Mouse (Mus musculus) cerebellum, postnatal 10 days (tissue): ENCODE measurements around the gene Usp49.
"Not testable (repeated sequence)": the region's sequence is repeated elsewhere in the genome, so short reads cannot be mapped to it uniquely, and the experiment has no call there.

Source experiments
- DNase-seq, 2 experiments: peaks; one replicate each; pipeline ENCODE4 v3.0.0; 2021; ENCODE audit warnings: mixed read lengths in 2 of 2

Usp49 gene

DNA sequence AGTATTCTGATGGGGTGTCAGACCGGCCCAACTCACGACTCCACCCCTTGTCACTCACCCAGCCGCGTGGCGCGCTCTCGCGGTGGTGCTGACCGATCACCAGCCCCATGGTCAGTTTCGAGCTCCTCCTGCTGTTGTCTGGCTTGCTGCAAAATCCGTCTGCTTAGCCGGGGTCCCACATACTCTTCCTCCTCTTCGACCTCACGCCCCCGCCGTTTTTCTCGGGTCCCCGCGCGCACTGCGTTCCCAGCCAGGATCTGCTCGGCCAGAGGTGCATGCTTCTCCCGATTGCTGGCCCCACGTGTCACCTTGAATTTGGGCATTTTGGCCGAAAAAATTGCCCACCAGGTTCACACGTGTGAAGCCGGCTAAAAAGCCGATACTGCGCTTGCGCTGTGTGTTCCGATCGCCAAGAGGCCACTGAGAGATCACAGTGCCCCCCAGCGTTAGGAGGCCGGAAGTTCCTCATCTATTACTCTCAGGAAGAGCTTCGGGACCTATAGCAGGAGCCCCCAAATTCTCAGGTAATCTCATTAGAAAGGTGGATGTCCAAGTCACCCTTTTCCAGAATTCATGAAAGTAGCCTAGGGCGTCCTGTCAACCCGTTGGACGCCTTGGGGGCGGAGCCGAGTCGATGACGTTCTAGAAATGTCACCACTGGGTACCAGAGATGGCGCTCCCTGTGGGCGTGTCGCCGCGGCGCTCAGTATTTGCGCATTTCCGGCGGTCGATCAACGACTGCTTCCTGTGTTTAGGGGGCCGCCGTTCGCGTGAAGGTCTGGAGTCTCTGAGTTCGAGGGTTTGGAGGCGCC is 19.4 kb upstream of the Usp49 start, which contains the start of the genes Bysl, Med20 and Gm20517:
Gene Bysl, minus strand, starts transcription at position 644 of the 812 bp plus-strand sequence.
Gene Med20, plus strand, starts transcription at position 734 of the 812 bp plus-strand sequence.
Gene Gm20517, plus strand, starts transcription at position 741 of the 812 bp plus-strand sequence.
- peak; percentile 99 for DNase-seq

DNA sequence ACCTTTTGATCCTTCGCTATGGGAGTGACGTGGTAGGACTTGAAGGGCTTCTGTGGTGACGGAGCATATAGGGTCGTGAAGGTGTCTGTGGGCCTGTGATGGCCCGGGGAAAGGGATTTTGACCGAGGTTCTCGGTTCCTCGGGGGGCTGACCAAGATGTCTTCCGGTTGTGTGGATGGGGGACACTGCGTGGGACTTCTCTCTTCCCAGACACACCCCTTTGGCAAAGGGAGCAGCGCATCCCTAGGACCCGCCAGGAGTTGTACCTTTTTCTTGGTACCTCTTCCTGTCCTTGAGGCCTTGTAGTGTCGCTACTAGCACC is 18.9 kb upstream of the Usp49 start:
- no peak for DNase-seq

DNA sequence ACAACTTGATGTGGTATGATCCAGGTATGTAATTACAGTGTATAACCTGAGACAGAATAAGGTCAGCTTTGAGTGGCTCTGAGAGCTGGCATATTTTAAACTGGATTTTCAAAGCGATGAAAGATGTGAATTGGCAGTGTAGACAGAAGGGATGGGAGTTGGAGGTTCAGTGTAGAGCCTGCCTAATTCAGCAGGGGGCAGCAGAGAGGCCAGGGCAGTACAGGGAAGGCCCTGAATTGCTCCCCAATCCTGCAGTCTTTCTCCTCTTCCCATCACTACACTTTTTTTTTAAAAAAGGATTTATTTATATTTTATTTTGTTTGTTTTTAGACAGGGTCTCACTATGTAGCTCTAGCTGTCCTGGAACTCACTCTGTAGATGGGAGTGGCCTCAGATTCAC is 16.5 kb upstream of the Usp49 start:
- peak; percentile 46 to 48 for DNase-seq

DNA sequence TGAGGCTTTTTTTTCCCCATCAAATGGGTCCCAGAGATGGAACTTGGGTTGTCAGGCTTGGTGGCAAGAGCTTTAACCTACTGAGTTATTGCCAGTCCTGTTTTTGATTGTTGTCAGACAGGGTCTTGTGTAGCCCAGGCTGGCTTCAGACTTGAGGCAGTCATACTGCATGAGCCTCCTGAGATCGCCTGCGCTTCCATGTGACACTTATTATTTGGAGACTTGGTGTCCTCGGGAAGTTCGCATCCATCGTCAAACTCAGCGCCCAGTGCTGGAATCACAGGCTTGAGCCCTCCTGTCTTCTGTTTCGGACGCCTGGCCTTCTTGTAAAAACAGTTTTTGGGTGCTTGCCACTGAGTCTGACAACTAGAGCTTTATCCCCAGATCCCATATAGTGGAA is 14.4 kb upstream of the Usp49 start:
- DNase-seq, result no peak

DNA sequence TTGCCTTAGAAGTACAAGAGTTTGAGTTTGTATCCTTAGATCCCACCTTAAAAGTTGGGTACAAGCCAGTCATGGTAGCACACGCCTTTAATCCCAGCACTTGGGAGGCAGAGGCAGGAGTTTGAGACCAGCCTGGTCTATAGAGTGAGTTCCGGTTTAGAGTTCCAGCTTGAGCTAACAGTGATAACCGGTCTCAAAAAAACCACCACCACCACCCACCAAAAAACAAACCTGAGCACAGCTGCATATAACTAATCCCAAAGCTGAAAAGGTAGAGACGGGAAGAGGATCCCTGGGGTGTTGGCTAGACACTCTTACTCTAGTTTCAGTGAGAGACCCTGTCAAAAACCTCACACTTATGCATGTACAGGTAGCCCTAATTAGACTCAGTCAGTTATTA is 13.8 kb upstream of the Usp49 start:
- DNase-seq, result no peak

DNA sequence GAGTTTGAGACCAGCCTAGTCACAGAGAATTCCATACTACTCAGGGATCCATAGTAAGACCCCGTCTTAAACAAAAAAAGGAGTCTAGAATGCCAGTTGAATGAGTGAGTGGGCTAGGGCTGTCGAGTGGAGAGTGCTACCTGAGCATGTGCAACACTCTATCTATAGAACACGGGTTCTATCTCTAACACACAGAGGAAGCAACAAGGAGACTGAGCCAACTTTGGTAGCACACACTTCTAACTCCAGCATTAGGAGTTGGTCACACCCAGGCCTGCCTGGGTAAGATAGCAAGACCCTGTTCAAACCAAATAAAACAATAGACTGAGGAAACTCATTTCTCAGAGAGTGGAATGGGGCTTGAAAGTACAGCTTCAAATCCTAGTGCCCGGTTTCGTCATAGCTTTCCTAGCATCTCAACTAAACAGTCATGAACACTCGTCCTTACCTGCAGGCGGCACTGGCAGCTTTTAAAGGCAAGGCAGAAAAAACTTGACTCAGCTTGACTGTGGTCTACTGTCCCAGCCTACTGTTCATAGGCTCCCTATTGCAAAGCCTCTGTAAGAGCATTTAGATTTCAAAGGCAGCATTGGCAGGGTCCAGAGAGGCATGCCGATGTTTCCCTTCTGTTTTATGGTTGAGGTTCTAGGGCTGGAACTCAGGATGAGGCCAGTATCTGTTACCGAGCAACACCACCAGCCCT is 12.7 kb upstream of the Usp49 start:
- DNase-seq, result no peak

DNA sequence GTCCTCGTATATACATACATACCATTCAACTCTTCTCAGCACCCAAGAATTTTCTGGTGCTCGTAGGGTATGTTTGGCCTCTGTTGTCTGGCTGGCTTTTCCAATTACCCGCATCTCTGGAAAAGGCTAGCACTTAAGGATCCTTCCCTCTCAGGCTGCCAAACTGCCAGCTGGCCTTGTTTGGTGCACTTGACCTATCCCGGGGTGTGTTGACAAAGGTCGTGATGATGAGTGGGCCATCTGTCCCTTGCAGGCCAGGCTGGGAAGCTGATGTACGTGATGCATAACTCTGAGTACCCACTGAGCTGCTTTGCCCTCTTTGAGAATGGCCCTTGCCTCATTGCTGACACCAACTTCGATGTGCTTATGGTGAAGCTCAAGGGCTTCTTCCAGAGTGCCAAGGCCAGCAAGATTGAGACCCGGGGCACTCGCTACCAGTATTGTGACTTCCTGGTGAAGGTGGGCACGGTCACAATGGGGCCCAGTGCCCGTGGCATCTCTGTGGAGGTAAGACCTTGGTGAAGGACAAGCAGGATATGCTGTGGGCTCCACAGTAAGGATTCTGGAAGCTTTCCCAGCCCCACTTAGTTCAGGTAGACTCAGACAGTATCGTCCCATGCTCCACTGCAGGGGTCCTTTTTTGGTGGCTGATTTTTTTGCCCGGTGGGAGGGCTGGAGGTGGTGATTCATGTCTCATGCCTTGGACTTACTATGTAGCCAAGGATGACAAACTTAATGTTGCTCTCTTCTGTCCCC is 11.8 kb upstream of the Usp49 start:
- DNase-seq, result peak; percentile 60 to 71

DNA sequence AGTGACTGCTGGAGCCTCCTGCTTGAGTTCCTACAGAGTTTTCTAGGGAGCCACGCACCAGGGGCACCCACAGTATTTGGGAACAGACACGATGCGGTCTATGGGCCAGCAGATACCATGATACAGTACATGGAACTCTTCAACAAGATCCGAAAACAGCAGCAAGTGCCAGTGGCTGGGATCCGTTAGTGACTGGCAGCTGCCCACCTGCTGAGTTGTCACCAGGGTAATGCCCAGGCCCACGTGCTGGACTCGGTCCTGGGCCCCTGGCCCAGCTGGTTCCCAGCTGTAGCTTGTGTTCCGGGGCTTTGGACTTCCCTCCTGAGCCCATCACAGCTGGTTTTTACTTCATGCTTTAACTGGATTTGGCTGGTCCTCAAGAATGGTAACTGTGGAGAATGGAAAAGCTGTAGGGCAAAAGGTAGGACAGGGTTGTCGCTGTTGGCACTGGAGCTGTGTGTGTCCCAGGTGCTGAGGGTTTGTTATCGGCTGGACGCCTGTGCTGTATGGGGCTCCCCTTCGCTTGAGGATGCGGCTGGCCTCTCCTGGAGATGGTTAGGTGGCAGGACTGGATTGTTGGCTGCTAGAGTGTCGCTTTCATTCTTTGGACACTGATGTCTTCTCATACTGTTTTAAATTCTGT is 7.5 kb upstream of the Usp49 start:
- DNase-seq, result no peak

DNA sequence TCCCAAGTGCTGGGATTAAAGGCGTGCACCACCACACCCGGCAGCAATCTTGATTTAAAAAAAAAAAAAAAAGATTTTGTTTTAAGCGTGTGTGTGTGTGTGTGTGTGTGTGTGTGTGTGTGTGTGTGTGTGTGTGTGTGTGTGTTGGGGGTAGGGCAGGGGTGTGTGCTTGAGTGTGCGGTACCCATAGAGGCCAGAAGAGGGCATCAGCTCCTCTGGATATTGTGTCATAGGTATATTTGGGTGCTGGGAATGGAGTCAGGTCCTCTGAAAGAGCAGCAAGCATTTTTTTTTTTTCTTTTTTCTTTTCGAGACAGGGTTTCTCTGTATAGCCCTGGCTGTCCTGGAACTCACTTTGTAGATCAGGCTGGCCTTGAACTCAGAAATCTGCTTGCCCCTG is 5.9 kb upstream of the Usp49 start:
- not testable (repeated sequence) for DNase-seq

DNA sequence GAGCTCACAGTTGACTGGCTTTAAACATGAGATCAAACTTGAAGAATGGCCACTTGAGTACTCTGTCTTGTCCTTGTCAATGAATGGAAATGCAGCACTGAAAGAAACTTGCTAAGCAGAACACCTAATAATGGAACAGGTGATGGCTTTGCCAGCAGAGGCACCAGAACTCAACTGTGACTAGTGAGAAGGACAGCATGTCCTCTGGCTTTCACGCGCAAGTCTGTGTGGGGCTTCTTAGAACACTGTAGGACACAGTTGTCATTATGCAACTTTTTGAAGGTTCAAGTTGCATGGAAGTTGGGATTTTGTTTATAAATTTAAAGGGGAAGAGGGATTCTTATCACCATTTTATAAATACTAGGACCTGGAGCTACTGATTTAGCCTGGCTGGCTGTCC is 5.4 kb upstream of the Usp49 start:
- DNase-seq, result no peak

DNA sequence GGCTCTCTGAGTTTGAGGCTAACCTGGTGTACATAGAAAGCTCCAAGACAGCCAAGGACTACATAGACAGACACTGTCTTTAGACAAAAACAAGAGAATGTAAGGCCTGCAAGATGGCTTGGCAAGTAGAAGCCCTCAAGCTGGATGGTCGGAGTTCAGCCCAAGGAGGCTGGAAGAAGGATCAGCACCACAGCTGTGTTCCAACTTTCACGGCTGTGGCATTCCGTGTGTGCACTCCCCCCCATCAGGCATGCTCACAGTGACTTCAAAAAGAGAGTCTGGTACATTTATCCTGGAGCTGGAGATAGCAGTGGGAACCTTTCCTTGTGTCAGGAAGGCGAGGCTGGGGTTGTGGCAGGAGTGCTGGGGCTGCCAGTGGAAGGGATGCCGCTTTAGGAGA is 4.5 kb upstream of the Usp49 start:
- no peak for DNase-seq

DNA sequence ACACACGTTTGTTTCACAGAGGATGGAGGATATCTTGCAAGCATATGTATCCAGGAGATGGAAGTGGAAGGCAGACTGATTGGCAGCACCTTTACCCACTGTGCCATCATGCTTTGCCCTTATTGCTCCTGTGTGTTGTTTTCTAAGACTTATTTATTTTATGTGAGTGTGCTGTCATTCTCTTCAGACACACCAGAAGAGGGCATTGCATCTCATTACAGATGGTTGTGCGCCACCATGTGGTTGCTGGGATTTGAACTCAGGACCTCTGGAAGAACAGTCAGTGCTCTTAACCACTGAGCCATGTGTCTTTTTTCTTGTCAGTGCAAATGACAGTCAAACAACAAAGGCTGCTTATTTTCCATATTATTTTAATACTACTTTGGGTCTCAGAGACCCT is 2.7 kb upstream of the Usp49 start:
- DNase-seq, result no peak

DNA sequence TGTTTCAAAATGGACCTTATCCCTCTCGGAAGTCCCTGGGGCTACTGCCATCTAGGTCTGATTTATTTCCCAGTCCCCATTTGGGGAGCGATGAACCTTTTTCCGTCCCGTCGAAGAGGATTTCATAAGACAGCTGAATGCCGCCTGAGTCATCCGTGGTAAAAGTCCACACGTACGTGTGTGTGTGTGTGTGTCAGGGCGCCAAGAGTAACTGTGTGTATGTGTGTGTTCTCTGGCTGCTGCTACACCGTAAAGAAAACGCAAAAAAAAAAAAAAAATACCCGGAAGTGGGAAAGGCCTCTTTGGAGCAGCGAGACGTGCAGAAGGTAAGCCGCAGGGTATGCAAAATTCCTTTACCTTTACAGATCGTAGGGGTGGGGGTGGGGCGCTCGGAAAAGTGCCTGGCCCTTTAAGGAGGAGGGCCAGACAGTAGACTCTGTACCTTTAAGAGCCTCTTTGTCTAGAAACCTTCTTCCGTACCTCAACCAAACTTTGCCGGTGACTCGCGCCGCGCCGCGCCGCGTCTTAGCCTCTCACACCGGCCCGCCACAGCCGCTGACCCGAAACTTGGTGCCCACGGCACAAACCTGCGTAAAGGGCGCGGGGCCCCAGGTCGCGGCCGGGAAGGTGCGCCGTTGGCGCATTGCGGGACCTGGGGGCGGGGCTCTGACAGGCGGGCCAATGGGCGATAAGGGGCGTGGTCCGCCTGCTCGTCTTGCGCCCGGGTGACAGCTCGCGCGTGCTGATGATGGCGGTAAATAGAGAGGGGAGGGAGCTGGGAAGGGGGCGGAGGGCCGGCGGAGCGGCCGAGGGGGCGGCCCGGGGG is 1.4 kb upstream of the Usp49 start:
- DNase-seq, result peak; percentile 99

DNA sequence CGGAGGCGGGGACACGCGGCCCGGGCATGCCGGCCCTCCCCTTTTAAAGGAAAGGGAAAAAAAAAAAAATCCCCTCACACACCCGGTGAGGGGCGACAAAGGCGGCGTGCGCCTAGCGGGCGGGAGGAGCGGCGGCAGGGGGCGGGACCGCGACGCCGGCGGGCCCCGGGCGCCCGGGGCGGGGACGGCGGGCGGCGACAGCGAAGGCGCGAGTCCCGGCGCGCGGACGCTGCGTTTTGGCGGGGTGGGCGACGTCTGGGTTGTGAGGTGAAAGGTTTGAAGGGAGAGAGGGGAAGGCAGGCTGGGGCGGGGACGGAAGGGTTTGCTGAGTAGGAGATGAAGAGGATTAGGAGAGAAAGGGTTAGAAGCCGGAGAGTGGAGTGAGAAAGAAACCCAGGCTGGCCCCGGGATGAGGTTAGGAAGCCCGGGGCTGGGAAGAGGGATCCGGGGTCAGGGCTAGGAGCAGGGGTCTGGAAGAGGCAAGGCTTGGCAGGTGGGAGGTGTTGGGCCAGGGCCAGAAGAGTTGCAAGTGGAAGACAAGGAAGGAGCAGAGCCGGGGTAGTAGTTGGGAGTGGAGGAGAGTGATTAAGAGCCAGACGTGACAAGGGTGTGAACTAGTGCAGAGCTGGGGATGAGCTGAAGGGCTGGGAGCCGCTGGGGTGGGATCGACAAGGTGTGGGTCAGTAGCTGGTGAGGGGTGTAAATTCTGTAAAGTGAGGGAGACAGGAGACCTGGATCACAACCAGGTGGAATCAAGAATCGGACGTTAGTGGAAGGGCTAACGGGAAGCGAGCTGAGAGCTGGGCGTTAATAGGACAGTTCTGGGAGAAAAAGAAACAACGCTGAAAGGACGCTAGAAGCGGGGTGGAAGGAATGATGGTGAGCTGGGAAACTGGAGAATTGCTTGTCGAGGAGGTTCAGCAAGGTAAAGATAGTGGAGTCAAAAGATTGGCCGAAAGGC is 493 bp upstream of the Usp49 start:
- DNase-seq, result peak; percentile 80 to 82

DNA sequence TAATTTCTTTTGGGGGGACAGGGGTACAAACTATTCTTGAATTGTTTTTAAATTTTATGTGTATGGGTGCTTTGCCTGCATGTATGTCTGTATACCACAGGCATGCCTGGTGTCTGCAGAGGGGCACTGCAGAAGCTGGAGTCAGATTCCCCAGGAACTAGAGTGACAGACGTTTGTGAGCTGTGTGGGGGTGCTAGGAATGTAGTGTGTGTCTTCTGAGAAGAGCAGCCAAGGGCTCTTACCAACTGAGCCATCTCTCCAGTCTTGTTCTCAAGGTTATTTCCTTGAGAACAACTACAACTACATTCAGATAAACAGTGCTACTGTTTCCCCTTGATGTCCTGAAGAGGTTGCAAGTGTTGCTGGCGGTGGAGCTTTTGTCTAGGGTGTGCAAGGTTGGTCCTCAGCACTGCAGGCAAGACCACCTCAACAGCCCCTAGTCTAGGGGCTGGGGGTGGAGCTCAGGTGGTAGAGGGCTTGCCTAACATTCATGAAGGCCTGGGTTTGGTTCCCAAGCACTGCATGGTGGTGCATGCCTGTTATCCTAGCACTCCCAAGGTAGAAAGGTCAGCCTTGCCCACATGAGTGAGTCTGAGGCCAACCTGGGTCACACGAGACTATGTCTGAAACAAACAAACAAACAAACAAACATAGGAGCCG is 1.8 kb downstream of the Usp49 start:
- no peak for DNase-seq

DNA sequence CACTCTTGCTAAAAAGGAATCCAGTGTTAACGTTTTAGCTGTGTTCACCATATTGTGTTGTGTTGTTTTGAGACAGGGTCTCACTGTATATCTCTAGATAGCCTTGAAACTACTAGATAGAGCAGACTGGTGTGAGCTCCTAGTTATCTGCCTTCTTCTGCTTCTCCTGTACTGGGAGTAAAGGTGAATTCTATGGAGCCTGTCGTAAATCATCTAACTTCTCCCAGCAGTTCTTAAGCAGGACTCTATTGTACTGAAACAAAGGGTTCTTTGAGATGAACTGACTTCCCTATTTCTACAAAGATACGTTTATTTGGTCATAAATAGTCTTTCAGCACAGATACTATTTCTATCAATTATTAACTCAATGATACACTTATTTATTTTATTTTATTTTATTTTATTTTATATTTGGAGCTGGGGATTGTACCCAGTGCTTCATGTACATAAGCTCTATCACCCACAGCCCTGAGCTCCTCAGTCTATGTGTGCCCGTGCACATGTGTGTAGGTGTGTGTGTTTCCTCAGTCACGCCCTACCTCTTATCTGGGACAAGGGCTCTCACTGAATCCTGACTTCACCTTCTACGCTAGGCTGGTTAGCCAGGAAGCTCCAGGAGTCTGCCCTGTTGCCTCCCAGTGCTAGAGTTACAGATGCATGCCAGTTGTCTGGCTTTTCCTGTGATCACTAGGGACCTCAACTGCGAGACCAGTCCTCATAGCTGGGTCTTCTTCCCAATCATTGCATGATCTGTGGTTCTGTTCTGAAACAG is 3.7 kb downstream of the Usp49 start:
- DNase-seq, result no peak

DNA sequence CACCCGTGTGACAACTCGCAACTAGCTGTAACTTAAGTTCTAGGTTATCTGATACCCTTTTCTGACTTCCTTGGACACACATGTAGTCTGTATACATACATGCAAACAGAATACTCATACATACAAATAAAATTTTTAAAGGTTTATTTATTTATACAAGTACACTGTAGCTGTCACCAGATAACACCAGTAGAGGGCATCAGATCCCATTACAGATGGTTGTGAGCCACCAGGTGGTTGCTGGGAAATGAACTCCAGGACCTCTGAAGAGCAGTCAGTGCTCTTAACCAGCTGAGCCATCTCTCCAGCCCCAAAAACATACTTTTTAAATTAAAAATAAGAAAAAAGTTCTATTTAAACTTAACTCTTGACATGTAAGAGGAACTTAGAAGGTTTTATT is 12.5 kb downstream of the Usp49 start:
- DNase-seq, result no peak

DNA sequence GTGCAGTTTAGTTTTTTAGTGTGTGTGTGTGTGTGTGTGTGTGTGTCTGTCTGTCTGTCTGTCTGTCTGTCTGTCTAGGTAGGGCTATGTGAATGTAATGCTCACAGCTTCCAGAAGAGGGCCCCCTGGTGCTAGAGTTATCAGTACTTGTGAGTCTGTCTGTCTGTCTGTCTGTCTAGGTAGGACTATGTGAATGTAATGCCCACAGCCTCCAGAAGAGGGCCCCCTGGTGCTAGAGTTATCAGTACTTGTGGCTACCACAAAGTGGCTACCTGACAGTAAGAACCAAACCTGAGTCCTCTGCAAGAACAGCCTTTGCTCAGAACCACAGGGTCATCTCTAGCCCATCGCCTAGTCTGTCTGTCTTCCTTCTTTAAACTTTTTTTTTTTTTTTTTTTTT is 16.2 kb downstream of the Usp49 start:
- DNase-seq, result peak; percentile 72 to 74

DNA sequence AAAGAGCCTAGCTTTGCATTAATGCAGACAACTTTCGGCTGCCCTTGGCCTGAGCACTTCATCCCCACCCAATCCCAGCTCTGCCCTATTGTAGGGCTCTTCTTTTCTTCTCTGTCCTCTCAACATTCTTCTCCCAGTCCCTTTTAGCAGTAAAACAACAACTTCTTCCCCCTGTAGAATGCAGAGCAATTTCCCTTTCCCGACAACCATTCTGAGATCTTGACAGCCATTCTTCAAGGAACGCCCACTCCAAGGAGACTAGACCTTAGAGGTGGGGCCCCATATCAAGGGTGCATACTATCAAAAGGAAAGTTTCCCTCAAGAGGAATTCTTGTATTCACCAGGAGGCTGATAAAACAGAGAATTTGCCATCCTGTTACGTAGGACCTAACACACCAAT is 18.5 kb downstream of the Usp49 start:
- no peak for DNase-seq

DNA sequence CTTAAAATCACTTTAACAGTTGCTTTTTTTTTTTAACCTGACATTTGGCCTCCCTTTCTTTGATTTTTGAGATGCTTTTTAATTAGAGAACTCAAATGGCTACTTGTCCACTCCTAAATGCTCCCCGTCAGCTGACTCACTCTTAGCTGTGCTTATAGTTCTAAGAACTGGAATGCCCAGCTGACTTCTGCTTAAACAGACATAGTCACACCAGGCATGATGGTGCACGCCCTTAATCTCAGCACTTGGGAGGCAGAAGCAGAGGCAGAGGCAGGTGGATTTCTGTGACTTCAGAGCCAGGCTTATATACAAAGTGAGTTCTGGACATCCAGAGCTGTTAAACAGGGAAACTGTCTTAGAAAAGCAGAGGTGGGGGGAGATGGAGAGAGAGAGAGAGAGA is 21.5 kb downstream of the Usp49 start:
- DNase-seq, result no peak
